Mouse (Mus musculus): Measurements from ENCODE around the gene Ccdc60. TPM values are rescaled to one million over a fixed set of nuclear protein-coding genes. Genes with fewer than 3 reads are reported as not detected.

The Ccdc60 gene
- polyA plus RNA-seq, 1 experiment from 2014 or later = 2.9 TPM

GRCm38 (mm10) chr5:116082241-116082900 lies 206.4 kb downstream of the Ccdc60 start:
- ATAC-seq (ENCODE audit: low FRiP score, low TSS enrichment) = no peak
- Histone ChIP-seq H3K9me3 (ENCODE audit: control insufficient read depth, low read length) (no peaks in the 10 kb centered on the region), H3K27ac (replicated peaks; ENCODE audit: low read depth, low read length) (no peak overlapping the region), H3K4me3 (replicated peaks; ENCODE audit: low read depth, low read length) (no peak overlapping the region), H3K9ac (replicated peaks; ENCODE audit: low read length) (no peak overlapping the region), H3K36me3 (ENCODE audit: control insufficient read depth, insufficient read depth, low read length) (no peaks in the 10 kb centered on the region), H3K4me2 (ENCODE audit: low read length) (no peak overlapping the region), H3K4me1 (ENCODE audit: control insufficient read depth, insufficient read depth, low read length) (no peaks in the 10 kb centered on the region), H3K27me3 (ENCODE audit: control insufficient read depth, insufficient read depth, low read length) (peaks cover 13% of the 10 kb centered on the region; the same call in 1 of the 2 replicates)
- 39% methylated on average over 17 of the region's 17 CpGs for WGBS
- no peak for DNase-seq

- Histone ChIP-seq H3K9ac (replicated peaks; ENCODE audit: low read length) (no peak overlapping the region), H3K36me3 (ENCODE audit: control insufficient read depth, insufficient read depth, low read length) (no peaks in the 10 kb centered on the region), H3K4me3 (replicated peaks; ENCODE audit: low read depth, low read length) (no peak overlapping the region), H3K4me1 (ENCODE audit: control insufficient read depth, insufficient read depth, low read length) (no peaks in the 10 kb centered on the region), H3K4me2 (ENCODE audit: low read length) (no peak overlapping the region), H3K27ac (replicated peaks; ENCODE audit: low read depth, low read length) (no peak overlapping the region), H3K9me3 (ENCODE audit: control insufficient read depth, low read length) (no peaks in the 10 kb centered on the region), H3K27me3 (ENCODE audit: control insufficient read depth, insufficient read depth, low read length) (peaks cover 13% of the 10 kb centered on the region; the same call in 1 of the 2 replicates)
- DNase-seq (no peak), ATAC-seq (ENCODE audit: low FRiP score, low TSS enrichment) (no peak)
- 82% methylated on average over 7 of the region's 7 CpGs for WGBS
Observed at GRCm38 (mm10) chr5:116081616-116082015, 207.2 kb downstream of the Ccdc60 start.

GRCm38 (mm10) chr5:116080736-116081135 lies 208.0 kb downstream of the Ccdc60 start:
- no peak overlapping the region for H3K4me2 ChIP-seq (ENCODE audit: low read length)
- H3K36me3 ChIP-seq (ENCODE audit: control insufficient read depth, insufficient read depth, low read length) = no peaks in the 10 kb centered on the region
- H3K4me1 ChIP-seq (ENCODE audit: control insufficient read depth, insufficient read depth, low read length) = no peaks in the 10 kb centered on the region
- no peaks in the 10 kb centered on the region for H3K9me3 ChIP-seq (ENCODE audit: control insufficient read depth, low read length)
- H3K27ac ChIP-seq (replicated peaks; ENCODE audit: low read depth, low read length) = no peak overlapping the region
- ATAC-seq (ENCODE audit: low FRiP score, low TSS enrichment) (no peak), DNase-seq (no peak)
- WGBS = 72% methylated on average over 6 of the region's 6 CpGs
- no peak overlapping the region for H3K9ac ChIP-seq (replicated peaks; ENCODE audit: low read length)
- H3K27me3 ChIP-seq (ENCODE audit: control insufficient read depth, insufficient read depth, low read length) = peaks cover 13% of the 10 kb centered on the region; the same call in 1 of the 2 replicates
- no peak overlapping the region for H3K4me3 ChIP-seq (replicated peaks; ENCODE audit: low read depth, low read length)

Other genes starting within 250 kb of the Ccdc60 start
- not detected in 2 replicates for gene Tmem233, start 205.7 kb downstream of the Ccdc60 start, polyA plus RNA-seq (2014; fragmentation: Nextera tagmentation; extraction: Ambion mirVana)
- gene Hspb8, start 133.9 kb upstream of the Ccdc60 start, polyA plus RNA-seq (2014; fragmentation: Nextera tagmentation; extraction: Ambion mirVana) = 1.9 and 3.7 TPM in 2 replicates

All from midbrain, embryonic 14.5 days (tissue).